Mouse (Mus musculus) spleen, adult 2 months (tissue): ENCODE measurements around the gene Kank4. TPM values are rescaled to one million over a fixed set of nuclear protein-coding genes. Genes with fewer than 3 reads are reported as not detected.

Experiments used
- DNase-seq, 2 experiments: peaks; one replicate each; pipeline versions ENCODE4 v3.0.0 to v3.0.0-alpha.2; 2012 to 2021; ENCODE audit warnings: low spot score in 2 of 2, low read depth in 1 of 2
- H3K27ac ChIP-seq: fragments of 200-500 bp; 2 replicates; pipeline ENCODE4 v1.5.1; 2012; ENCODE audit warnings: low read length, inconsistent platforms; ENCODE audit not compliant: insufficient read depth
- H3K27me3 ChIP-seq: fragments of 200-500 bp; 2 replicates; pipeline ENCODE4 v1.6.1; 2012; ENCODE audit warnings: mild to moderate bottlenecking, moderate library complexity, low read length, inconsistent platforms; ENCODE audit not compliant: control insufficient read depth, insufficient read depth
- H3K36me3 ChIP-seq: fragments of 200-500 bp; 2 replicates; pipeline ENCODE4 v1.6.1; 2012; ENCODE audit warnings: mild to moderate bottlenecking, low read length, inconsistent platforms; ENCODE audit not compliant: control insufficient read depth, insufficient read depth
- H3K4me1 ChIP-seq: fragments of 200-500 bp; 2 replicates; pipeline ENCODE4 v1.6.1; 2011; ENCODE audit warnings: inconsistent platforms; ENCODE audit not compliant: control insufficient read depth, insufficient read depth, insufficient read length
- H3K4me3 ChIP-seq: fragments of 200-500 bp; 2 replicates; pipeline ENCODE4 v1.5.1; 2011; ENCODE audit warnings: mild to moderate bottlenecking, inconsistent platforms; ENCODE audit not compliant: insufficient read depth, insufficient read length; ENCODE audit errors: extremely low read depth
- CTCF ChIP-seq: fragments of 200-500 bp; IDR thresholded peaks from 2 replicates; pipeline ENCODE4 v1.5.1; 2011; ENCODE audit warnings: mild to moderate bottlenecking, inconsistent platforms; ENCODE audit not compliant: insufficient read depth, insufficient read length, insufficient replicate concordance; ENCODE audit errors: extremely low read depth
- POLR2A ChIP-seq: fragments of 200-500 bp; IDR thresholded peaks from 2 replicates; pipeline ENCODE4 v1.6.1; 2011; ENCODE audit warnings: low read depth, low read length, inconsistent platforms
- WGBS: fragments of 180-500 bp; shearing (Covaris S2); methylation state at CpG from one replicate; pipeline ENCODE4 v1.1.7; 2018; 5-methylcytosine and 5-hydroxymethylcytosine counted together
- polyA plus RNA-seq: library from polyadenylated mRNA; depleted of rRNA; stranded (reverse); fragments of >200 nt; gene quantifications from 2 replicates; pipeline ENCODE4 v1.2.3, GENCODE M21; 2012; rRNA removed

Kank4 gene
- polyA plus RNA-seq, 1 experiment: 0.15 TPM

GRCm38 (mm10) chr4:98718547-98718917, 98.8 kb downstream of the Kank4 start:
- Histone ChIP-seq H3K27ac (no peak overlapping the region), H3K36me3 (no peaks in the 10 kb centered on the region), H3K4me1 (no peaks in the 10 kb centered on the region), H3K4me3 (no peak overlapping the region), H3K27me3 (no peaks in the 10 kb centered on the region)
- no peak for DNase-seq
- TF ChIP-seq CTCF (no peak), POLR2A (no peak)
- 87% methylated on average over 10 of the region's 10 CpGs for WGBS

GRCm38 (mm10) chr4:98717735-98718546, 99.4 kb downstream of the Kank4 start:
- no peak for TF ChIP-seq CTCF
- no peak for TF ChIP-seq POLR2A
- no peak for DNase-seq
- Histone ChIP-seq H3K36me3 (no peaks in the 10 kb centered on the region), H3K27me3 (no peaks in the 10 kb centered on the region), H3K4me3 (no peak overlapping the region), H3K27ac (no peak overlapping the region), H3K4me1 (no peaks in the 10 kb centered on the region)
- 93% methylated on average over 17 of the region's 17 CpGs for WGBS

- WGBS: 92% methylated on average over 8 of the region's 8 CpGs
- TF ChIP-seq CTCF (no peak), POLR2A (no peak)
Observed at GRCm38 (mm10) chr4:98710891-98711290, 106.4 kb downstream of the Kank4 start.

More at GRCm38 (mm10) chr4:98710891-98711290, 106.4 kb downstream of the Kank4 start:
- no peaks in the 10 kb centered on the region for H3K4me1 ChIP-seq
- H3K27ac ChIP-seq: no peak overlapping the region
- H3K27me3 ChIP-seq: no peaks in the 10 kb centered on the region
- DNase-seq: no peak
- H3K36me3 ChIP-seq: no peaks in the 10 kb centered on the region
- no peak overlapping the region for H3K4me3 ChIP-seq

Other genes with a start within 250 kb of the Kank4 start
- gene L1td1, start 90.8 kb downstream of the Kank4 start, polyA plus RNA-seq: not detected in 2 replicates
- gene I0C0044D17Rik, start 6.3 kb upstream of the Kank4 start, polyA plus RNA-seq: not detected in 2 replicates
- 114 and 263 TPM in 2 replicates for gene Usp1, start 106.3 kb upstream of the Kank4 start, polyA plus RNA-seq
- 0.12 TPM in 1 of 2 replicates, not detected in the other for gene Angptl3, start 213.4 kb upstream of the Kank4 start, polyA plus RNA-seq